Comparison of ENCODE assay signal across 8 mouse cellular contexts in genomic region chr11:32532765-32533481, GRCm38 (mm10). TPM values are rescaled to one million over a fixed set of nuclear protein-coding genes. Genes with fewer than 3 reads are reported as not detected.
DNase-seq lines count a peak whose midpoint lies in the region; ATAC-seq and TF ChIP-seq lines count a peak whose summit lies in the region.

Stk10 (plus strand) TSS chr11:32533305.

- under 1% methylated on average over 71 of the region's 82 CpGs for WGBS in forebrain, embryonic 15.5 days
- WGBS in neural tube, embryonic 14.5 days: under 1% methylated on average over 62 of the region's 82 CpGs

- no peak within 1 kb of the TSS for H3K27ac ChIP-seq in forebrain, embryonic 15.5 days (replicated peaks)
- no peak within 1 kb of the TSS for H3K27ac ChIP-seq in neural tube, embryonic 14.5 days (ENCODE audit: low read depth, low read length)
- H3K27ac ChIP-seq in testis, adult 2 months (ENCODE audit: control insufficient read depth, insufficient read depth, low read depth, low read length): peak within 1 kb of the TSS; percentile 15; the same call in 1 of the 2 replicates

- H3K4me1 ChIP-seq in forebrain, embryonic 15.5 days: peaks cover 28% of the 10 kb centered on the region
- H3K4me1 ChIP-seq in neural tube, embryonic 14.5 days (ENCODE audit: control insufficient read depth, insufficient read depth, low read length): peaks cover 8% of the 10 kb centered on the region
- peaks cover 19% of the 10 kb centered on the region for H3K4me1 ChIP-seq in testis, adult 2 months (ENCODE audit: control insufficient read depth, insufficient read depth, low read length)

- no peaks in the 10 kb centered on the region for H3K36me3 ChIP-seq in forebrain, embryonic 15.5 days
- no peaks in the 10 kb centered on the region for H3K36me3 ChIP-seq in neural tube, embryonic 14.5 days (ENCODE audit: control insufficient read depth, insufficient read depth, low read length)
- H3K36me3 ChIP-seq in testis, adult 2 months (ENCODE audit: control insufficient read depth, insufficient read depth, low read length): no peaks in the 10 kb centered on the region

- peak within 1 kb of the TSS; percentile 71 for H3K4me3 ChIP-seq in forebrain, embryonic 15.5 days
- peak within 1 kb of the TSS; percentile 61 for H3K4me3 ChIP-seq in neural tube, embryonic 14.5 days (ENCODE audit: low read depth, low read length)
- peak within 1 kb of the TSS; percentile 82 for H3K4me3 ChIP-seq in testis, adult 2 months (ENCODE audit: control insufficient read depth, low read depth, low read length)

- TF ChIP-seq POLR2A in testis, adult 2 months (IDR thresholded peaks at IDR 0.05; ENCODE audit: control insufficient read depth, low read depth, low read length): peak; percentile 50; the same call in 1 of the 2 replicates

- H3K4me2 ChIP-seq in forebrain, embryonic 15.5 days (replicated peaks): peak within 1 kb of the TSS; percentile 96
- H3K4me2 ChIP-seq in neural tube, embryonic 14.5 days (ENCODE audit: low read depth, low read length): peak within 1 kb of the TSS; percentile 98

- H3K9ac ChIP-seq in forebrain, embryonic 15.5 days (replicated peaks): peak within 1 kb of the TSS; percentile 57
- H3K9ac ChIP-seq in neural tube, embryonic 14.5 days (replicated peaks; ENCODE audit: low read depth, low read length): peak within 1 kb of the TSS; percentile 65

- ATAC-seq in cerebellum, adult (ENCODE audit: insufficient number of reproducible peaks, low FRiP score, low TSS enrichment): peak; percentile 86
- ATAC-seq in forebrain, embryonic 15.5 days (replicated peaks): peak; percentile 94
- peak; percentile 92 for ATAC-seq in neural tube, embryonic 14.5 days (ENCODE audit: low read depth)

- H3K27me3 ChIP-seq in forebrain, embryonic 15.5 days: no peaks in the 10 kb centered on the region
- no peaks in the 10 kb centered on the region for H3K27me3 ChIP-seq in neural tube, embryonic 14.5 days (ENCODE audit: control insufficient read depth, insufficient read depth, low read length)
- no peaks in the 10 kb centered on the region for H3K27me3 ChIP-seq in testis, adult 2 months (ENCODE audit: control insufficient read depth, insufficient read depth, low read length)

- intact Hi-C loops in heart, postnatal 25 days (cut with DNase I): loop anchor here (5.0 kb wide), 2 partner anchors 34 to 76 kb away; partner anchors contain the start of gene Ubtd2

- peak; percentile 82 for DNase-seq in ES-CJ7 (ENCODE audit: low read depth, low spot score)
- DNase-seq in heart, postnatal 25 days (ENCODE audit: low spot score): peak; percentile 88
- peak; percentile 90 to 93 for DNase-seq in layer of hippocampus, adult 18-20 months (ENCODE audit: low spot score in 2 of 2)
- peak; percentile 93 to 94 for DNase-seq in lung, adult 18-20 months

- no peak for TF ChIP-seq CTCF in testis, adult 2 months (IDR thresholded peaks at IDR 0.05; ENCODE audit: control insufficient read depth, insufficient read depth, insufficient replicate concordance, low read depth, low read length)

- no peaks in the 10 kb centered on the region for H3K9me3 ChIP-seq in forebrain, embryonic 15.5 days
- H3K9me3 ChIP-seq in neural tube, embryonic 14.5 days (ENCODE audit: control insufficient read depth, low read length): no peaks in the 10 kb centered on the region

RNA-seq across cellular contexts. Expression of gene Stk10, which starts in this region (rescaled TPM):
- polyA plus RNA-seq in forebrain, embryonic 15.5 days (2015; fragmentation: Nextera tagmentation; extraction: Ambion mirVana): 1.4 and 2.1 TPM in 2 replicates
- total RNA-seq in heart, postnatal 25 days (2021): 10 to 100 TPM in 1 of 2 experiments, 1 to 10 TPM in 1; 9.8 to 11.0 TPM
- 1 to 10 TPM; 7.6 to 8.0 TPM for total RNA-seq in layer of hippocampus, adult 18-20 months (2021)
- 1.4 and 2.0 TPM in 2 replicates for polyA plus RNA-seq in neural tube, embryonic 14.5 days (2014; fragmentation: Nextera tagmentation; extraction: Ambion mirVana)
- polyA plus RNA-seq in testis, adult 2 months (2012; rRNA removed): 36.7 and 38.3 TPM in 2 replicates

Comparison
In these comparisons a context has a peak if more than half of its experiments do, and no peak if none do; other contexts are left out.
1. RNA of gene Stk10 (polyA plus RNA-seq): 36.7 to 38.3 TPM in testis, adult 2 months; 1.4 to 2.1 TPM in forebrain, embryonic 15.5 days and 1.4 to 2.0 TPM in neural tube, embryonic 14.5 days; every median in the first group is over 10 times any median in the second.
2. Peak in every context shown above with its lines, with median percentiles within 50 percentile points of each other: DNase-seq, ATAC-seq and H3K4me3 ChIP-seq.